Mouse (Mus musculus): Measurements from ENCODE around the gene Cdk5r1. TPM values are rescaled to one million over a fixed set of nuclear protein-coding genes. Genes with fewer than 3 reads are reported as not detected.
A peak's percentile ranks its signal among the peaks of the same experiment; 100 is the strongest.

Gene Cdk5r1
- polyA plus RNA-seq, 2 experiments = 0.17 to 0.64 TPM

DNA sequence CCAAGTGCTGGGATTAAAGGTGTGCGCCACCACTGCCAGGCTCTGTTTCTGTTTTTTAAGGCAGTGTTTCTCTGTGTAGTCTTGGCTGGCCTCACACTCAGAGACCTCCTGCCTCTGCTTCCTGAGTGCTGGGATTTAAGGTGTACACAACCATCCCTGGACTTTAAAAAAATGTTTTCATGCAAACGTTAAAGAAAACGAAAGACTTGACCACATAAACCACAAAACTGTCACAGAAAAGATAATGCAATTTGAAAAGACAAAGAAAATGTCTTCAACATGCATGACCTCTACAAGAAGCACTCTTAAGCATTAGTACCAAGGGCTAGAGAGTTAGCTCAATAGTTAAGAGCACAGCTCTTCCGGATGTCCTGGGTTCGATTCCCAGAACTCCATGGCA lies 47.4 kb downstream of the Cdk5r1 start:
- WGBS (ENCODE audit: insufficient replicate concordance) = 41% methylated on average over 5 of the region's 5 CpGs
- no peak for ATAC-seq (ENCODE audit: insufficient read depth)
- no peak for TF ChIP-seq EP300 (IDR thresholded peaks at IDR 0.05; ENCODE audit: low read depth)
- no peak for TF ChIP-seq CTCF (IDR thresholded peaks at IDR 0.05; ENCODE audit: low read depth)
- Histone ChIP-seq H3K36me3 (replicated peaks; ENCODE audit: control insufficient read depth, insufficient read depth, low read depth) (no peaks in the 10 kb centered on the region), H3K4me1 (replicated peaks; ENCODE audit: control insufficient read depth in 2 of 2, insufficient read depth in 2 of 2, low read length in 1 of 2) (peaks cover 0 to 10% of the 10 kb centered on the region in 2 experiments; a peak in 2 of 4 replicates), H3K9ac (replicated peaks) (no peak overlapping the region), H3K4me3 (ENCODE audit: insufficient read depth in 1 of 2, low read depth in 2 of 2, low read length in 2 of 2) (no peak overlapping the region), H3K27me3 (ENCODE audit: control insufficient read depth, insufficient read depth, low read length) (no peaks in the 10 kb centered on the region), H3K27ac (no peak overlapping the region), H3K4me2 (ENCODE audit: low read depth) (no peak overlapping the region), H3K9me3 (ENCODE audit: control insufficient read depth, low read length) (no peaks in the 10 kb centered on the region)
- DNase-seq (ENCODE audit: low read depth in 3 of 3, low spot score in 3 of 3) = no peak

- DNase-seq (ENCODE audit: low read depth in 3 of 3, low spot score in 3 of 3) (no peak), ATAC-seq (ENCODE audit: insufficient read depth) (no peak)
- no peaks in the 10 kb centered on the region for H3K27me3 ChIP-seq (ENCODE audit: control insufficient read depth, insufficient read depth, low read length)
- H3K4me1 ChIP-seq (replicated peaks; ENCODE audit: control insufficient read depth in 2 of 2, insufficient read depth in 2 of 2, low read length in 1 of 2) = peaks cover 0 to 10% of the 10 kb centered on the region in 2 experiments; a peak in 2 of 4 replicates
- H3K4me2 ChIP-seq (ENCODE audit: low read depth) = no peak overlapping the region
- H3K4me3 ChIP-seq (ENCODE audit: insufficient read depth in 1 of 2, low read depth in 2 of 2, low read length in 2 of 2) = no peak overlapping the region
- TF ChIP-seq EP300 (IDR thresholded peaks at IDR 0.05; ENCODE audit: low read depth) (no peak), CTCF (IDR thresholded peaks at IDR 0.05; ENCODE audit: low read depth) (peak; percentile 61)
- H3K9ac ChIP-seq (replicated peaks) = no peak overlapping the region
- no peaks in the 10 kb centered on the region for H3K36me3 ChIP-seq (replicated peaks; ENCODE audit: control insufficient read depth, insufficient read depth, low read depth)
- H3K9me3 ChIP-seq (ENCODE audit: control insufficient read depth, low read length) = no peaks in the 10 kb centered on the region
- no peak overlapping the region for H3K27ac ChIP-seq
These were observed 50.9 kb downstream of the Cdk5r1 start for GRCm38 (mm10) chr11:80527697-80528096.

DNA sequence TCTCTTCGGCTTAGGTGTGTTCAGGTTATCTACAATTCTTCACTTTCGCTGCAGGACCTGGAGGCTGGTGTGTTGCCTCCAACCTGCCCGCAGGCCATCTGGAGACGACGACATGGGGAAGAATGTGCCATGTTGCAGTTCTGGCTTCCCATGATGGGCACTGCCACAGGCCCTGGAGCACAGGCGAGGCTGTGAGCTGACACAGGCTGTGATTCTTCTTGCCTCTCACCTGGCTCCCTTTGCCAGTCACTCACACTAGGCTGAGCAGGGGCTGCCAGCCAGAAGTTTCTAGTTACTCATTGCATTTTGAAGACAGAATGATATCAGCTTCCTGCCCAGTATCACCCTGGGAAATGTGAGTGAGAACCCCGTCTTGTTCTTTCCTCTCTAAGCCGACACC lies 52.3 kb downstream of the Cdk5r1 start:
- Histone ChIP-seq H3K4me3 (ENCODE audit: insufficient read depth in 1 of 2, low read depth in 2 of 2, low read length in 2 of 2) (no peak overlapping the region), H3K9me3 (ENCODE audit: control insufficient read depth, low read length) (no peaks in the 10 kb centered on the region), H3K4me1 (replicated peaks; ENCODE audit: control insufficient read depth in 2 of 2, insufficient read depth in 2 of 2, low read length in 1 of 2) (0 out of 4 replicates have a peak, but pooled peaks cover 0 to 1% of the 10 kb centered on the region in 2 experiments), H3K27ac (no peak overlapping the region), H3K36me3 (replicated peaks; ENCODE audit: control insufficient read depth, insufficient read depth, low read depth) (no peaks in the 10 kb centered on the region), H3K4me2 (ENCODE audit: low read depth) (no peak overlapping the region), H3K9ac (replicated peaks) (no peak overlapping the region), H3K27me3 (ENCODE audit: control insufficient read depth, insufficient read depth, low read length) (no peaks in the 10 kb centered on the region)
- TF ChIP-seq EP300 (IDR thresholded peaks at IDR 0.05; ENCODE audit: low read depth) (no peak), CTCF (IDR thresholded peaks at IDR 0.05; ENCODE audit: low read depth) (no peak)
- ATAC-seq (ENCODE audit: insufficient read depth) (no peak), DNase-seq (ENCODE audit: low read depth in 3 of 3, low spot score in 3 of 3) (no peak)
- 64% methylated on average over 8 of the region's 8 CpGs for WGBS (ENCODE audit: insufficient replicate concordance)

Other genes starting within 250 kb of the Cdk5r1 start
- gene Rhbdl3, start 176.1 kb upstream of the Cdk5r1 start, polyA plus RNA-seq (2012; rRNA removed) = 0.04 and 0.09 TPM in 2 replicates
- 0.03 TPM in 1 of 2 replicates, not detected in the other for gene Rhbdl3, start 176.1 kb upstream of the Cdk5r1 start, polyA plus RNA-seq (2014; fragmentation: Nextera tagmentation; extraction: Ambion mirVana)
- gene 5730455P16Rik, start 99.0 kb upstream of the Cdk5r1 start, polyA plus RNA-seq (2012; rRNA removed) = 1.6 and 2.4 TPM in 2 replicates
- 5.0 and 5.1 TPM in 2 replicates for gene 5730455P16Rik, start 99.0 kb upstream of the Cdk5r1 start, polyA plus RNA-seq (2014; fragmentation: Nextera tagmentation; extraction: Ambion mirVana)
- gene Zfp207, start 93.7 kb upstream of the Cdk5r1 start, polyA plus RNA-seq (2012; rRNA removed) = 65.7 and 79.3 TPM in 2 replicates
- gene Zfp207, start 93.7 kb upstream of the Cdk5r1 start, polyA plus RNA-seq (2014; fragmentation: Nextera tagmentation; extraction: Ambion mirVana) = 106 and 109 TPM in 2 replicates
- 35.6 and 56.8 TPM in 2 replicates for gene Psmd11, start 48.4 kb upstream of the Cdk5r1 start, polyA plus RNA-seq (2012; rRNA removed)
- gene Psmd11, start 48.4 kb upstream of the Cdk5r1 start, polyA plus RNA-seq (2014; fragmentation: Nextera tagmentation; extraction: Ambion mirVana) = 152 and 155 TPM in 2 replicates

Data from liver, embryonic 14.5 days (tissue).